In genomic region chr7:127375271-127376245, GRCm38 (mm10) we compare ENCODE assay signal across 8 mouse cellular contexts. TPM values are rescaled to one million over a fixed set of nuclear protein-coding genes. Genes with fewer than 3 reads are reported as not detected.
DNase-seq lines count a peak whose midpoint lies in the region; ATAC-seq lines count a peak whose summit lies in the region.
"Not testable (repeated sequence)": the region's sequence is repeated elsewhere in the genome, so short reads cannot be mapped to it uniquely, and the experiment has no call there.

Gene Zfp747, minus strand, starts transcription at chr7:127376050.

- H3K4me3 ChIP-seq in brown adipose tissue, adult 24 weeks (ENCODE audit: insufficient read depth, low read depth, low read length): peak within 1 kb of the TSS; percentile 97
- H3K4me3 ChIP-seq in heart, embryonic 14.5 days (ENCODE audit: control insufficient read depth in 1 of 2, insufficient read depth in 1 of 2, low read depth in 1 of 2, low read length in 2 of 2): peak within 1 kb of the TSS; percentile 69 to 75
- peak within 1 kb of the TSS; percentile 79 for H3K4me3 ChIP-seq in liver, embryonic 13.5 days (replicated peaks)
- peak within 1 kb of the TSS; percentile 67 for H3K4me3 ChIP-seq in stomach, embryonic 16.5 days (replicated peaks; ENCODE audit: low read length)

- peak; percentile 82 for ATAC-seq in heart, embryonic 14.5 days (ENCODE audit: insufficient number of reproducible peaks, insufficient read depth, low FRiP score, low read depth)
- ATAC-seq in liver, embryonic 13.5 days (ENCODE audit: low read depth): peak; percentile 97
- ATAC-seq in stomach, embryonic 16.5 days (ENCODE audit: insufficient read depth, low FRiP score): peak; percentile 95

- not testable (repeated sequence) for H3K4me1 ChIP-seq in brown adipose tissue, adult 24 weeks (ENCODE audit: control insufficient read depth, insufficient read depth, insufficient read length, low read length); heart, embryonic 14.5 days (ENCODE audit: control insufficient read depth in 2 of 2, insufficient read depth in 2 of 2, low read length in 2 of 2); stomach, embryonic 16.5 days (ENCODE audit: control insufficient read depth, insufficient read depth, low read length)
- peaks cover 34% of the 10 kb centered on the region for H3K4me1 ChIP-seq in liver, embryonic 13.5 days (replicated peaks)

- H3K9me3 ChIP-seq in heart, embryonic 14.5 days (ENCODE audit: control insufficient read depth, low read length); liver, embryonic 13.5 days (replicated peaks); stomach, embryonic 16.5 days (replicated peaks; ENCODE audit: control insufficient read depth, low read length): not testable (repeated sequence)

- not testable (repeated sequence) for H3K27me3 ChIP-seq in heart, embryonic 14.5 days (ENCODE audit: control insufficient read depth, insufficient read depth, low read length); liver, embryonic 13.5 days; stomach, embryonic 16.5 days (ENCODE audit: control insufficient read depth, insufficient read depth, low read length)

- DNase-seq in CD4-positive, CD25-positive, alpha-beta regulatory T cell, adult 2 months (ENCODE audit: low read depth, low spot score): peak; percentile 97
- peak; percentile 43 for DNase-seq in fat pad, adult 2 months (ENCODE audit: extremely low read depth, low read depth, low spot score)
- DNase-seq in kidney, postnatal 14 days: peak; percentile 95
- DNase-seq in liver, embryonic 13.5 days: peak; percentile 95
- peak; percentile 84 for DNase-seq in neural tube, embryonic 10.5 days (ENCODE audit: extremely low spot score, low spot score)

- peak within 1 kb of the TSS; percentile 90 for H3K27ac ChIP-seq in brown adipose tissue, adult 24 weeks (replicated peaks; ENCODE audit: low read depth, low read length)
- H3K27ac ChIP-seq in heart, embryonic 14.5 days (replicated peaks in 1 of 2; ENCODE audit: control insufficient read depth in 1 of 2, insufficient read depth in 1 of 2, low read depth in 2 of 2, low read length in 2 of 2): peak within 1 kb of the TSS; percentile 29 to 34; a peak in 3 of 4 replicates
- peak within 1 kb of the TSS; percentile 75 for H3K27ac ChIP-seq in liver, embryonic 13.5 days
- H3K27ac ChIP-seq in stomach, embryonic 16.5 days (ENCODE audit: low read length): peak within 1 kb of the TSS; percentile 81

- H3K9ac ChIP-seq in heart, embryonic 14.5 days (ENCODE audit: low read length): peak within 1 kb of the TSS; percentile 81
- peak within 1 kb of the TSS; percentile 83 for H3K9ac ChIP-seq in liver, embryonic 13.5 days
- peak within 1 kb of the TSS; percentile 83 for H3K9ac ChIP-seq in stomach, embryonic 16.5 days (ENCODE audit: low read length)

- WGBS in heart, embryonic 14.5 days: 2% methylated on average over 42 of the region's 49 CpGs
- WGBS in liver, embryonic 13.5 days (ENCODE audit: insufficient replicate concordance): 2% methylated on average over 49 of the region's 49 CpGs
- WGBS in stomach, embryonic 16.5 days: under 1% methylated on average over 49 of the region's 49 CpGs

- H3K36me3 ChIP-seq in heart, embryonic 14.5 days (ENCODE audit: control insufficient read depth, insufficient read depth, low read length); stomach, embryonic 16.5 days (ENCODE audit: control insufficient read depth, insufficient read depth, low read length): not testable (repeated sequence)
- H3K36me3 ChIP-seq in liver, embryonic 13.5 days: peaks cover 11% of the 10 kb centered on the region

- H3K4me2 ChIP-seq in heart, embryonic 14.5 days (ENCODE audit: low read length): peak within 1 kb of the TSS; percentile 70
- H3K4me2 ChIP-seq in liver, embryonic 13.5 days: peak within 1 kb of the TSS; percentile 87
- peak within 1 kb of the TSS; percentile 60 for H3K4me2 ChIP-seq in stomach, embryonic 16.5 days (ENCODE audit: low read depth, low read length)

RNA-seq across cellular contexts. Expression of gene Zfp747, which starts in this region (rescaled TPM):
- 1.5 and 1.8 TPM in 2 replicates for polyA plus RNA-seq in brown adipose tissue, adult 24 weeks (2012; ENCODE audit: insufficient read depth, insufficient read length, missing spikeins)
- polyA plus RNA-seq in heart, embryonic 14.5 days (2014; fragmentation: Nextera tagmentation; extraction: Ambion mirVana): 4.7 TPM in 2 replicates
- 1.7 and 2.1 TPM in 2 replicates for polyA plus RNA-seq in liver, embryonic 13.5 days (2015; fragmentation: Nextera tagmentation; extraction: Ambion mirVana)
- 9.6 and 11.1 TPM in 2 replicates for polyA plus RNA-seq in stomach, embryonic 16.5 days (2015; fragmentation: Nextera tagmentation; extraction: Ambion mirVana)

Comparison
In these comparisons a context has a peak if more than half of its experiments do, and no peak if none do; other contexts are left out.
1. Peak in every context shown above with its lines: DNase-seq, ATAC-seq, H3K4me3 ChIP-seq and H3K27ac ChIP-seq.
2. DNase-seq: peak in every context shown above with its lines; median percentile 97 in CD4-positive, CD25-positive, alpha-beta regulatory T cell, adult 2 months; 95 in kidney, postnatal 14 days; 95 in liver, embryonic 13.5 days; 84 in neural tube, embryonic 10.5 days; 43 in fat pad, adult 2 months.
3. H3K27ac ChIP-seq: peak in every context shown above with its lines; median percentile 90 in brown adipose tissue, adult 24 weeks; 81 in stomach, embryonic 16.5 days; 75 in liver, embryonic 13.5 days; 32 in heart, embryonic 14.5 days.